Mouse (Mus musculus) lung, postnatal 36 days (tissue): ENCODE measurements around the gene Vmn1r176.
"Not testable (repeated sequence)": the region's sequence is repeated elsewhere in the genome, so short reads cannot be mapped to it uniquely, and the experiment has no call there.

ENCODE experiments used
- DNase-seq: peaks from one replicate; pipeline ENCODE4 v3.0.0; 2022; ENCODE audit warnings: mixed read lengths

The Vmn1r176 gene

DNA sequence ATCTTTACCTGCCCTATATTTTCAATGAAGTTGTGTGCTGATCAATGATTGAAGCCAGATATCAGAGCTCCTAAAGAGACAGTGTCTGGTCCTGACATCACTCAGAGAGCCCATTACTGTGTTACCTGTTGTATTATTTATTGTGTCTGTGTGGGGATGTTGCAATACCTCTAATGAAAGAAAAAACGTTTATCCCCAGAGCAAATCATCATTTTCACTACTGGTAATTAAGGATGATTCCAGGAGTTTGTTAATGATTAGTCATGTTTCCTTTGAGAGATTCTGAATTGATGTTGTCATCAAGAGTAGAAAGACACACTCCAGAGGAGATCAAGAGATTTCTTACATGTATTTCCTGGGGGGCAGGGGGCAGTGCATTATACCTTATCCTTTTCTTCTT, at the start of gene Vmn1r176:
Vmn1r176 (minus strand) TSS at position 101 of the 400 bp plus-strand sequence.
- DNase-seq: not testable (repeated sequence)

DNA sequence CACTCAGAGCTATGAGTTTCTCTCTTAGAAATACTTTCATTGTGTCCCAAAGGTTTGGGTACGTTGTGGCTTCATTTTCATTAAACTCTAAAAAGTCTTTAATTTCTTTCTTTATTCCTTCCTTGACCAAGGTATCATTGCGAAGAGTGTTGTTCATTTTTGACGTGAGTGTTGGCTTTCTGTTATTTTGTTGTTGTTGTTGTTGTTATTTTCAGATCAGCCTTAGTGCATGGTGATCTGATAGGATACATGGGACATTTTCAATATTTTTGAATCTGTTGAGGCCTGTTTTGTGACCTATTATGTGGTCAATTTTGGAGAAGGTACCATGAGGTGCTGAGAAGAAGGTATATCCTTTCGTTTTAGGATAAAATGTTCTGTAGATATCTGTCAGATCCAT, 39.7 kb upstream of the Vmn1r176 start:
- not testable (repeated sequence) for DNase-seq

DNA sequence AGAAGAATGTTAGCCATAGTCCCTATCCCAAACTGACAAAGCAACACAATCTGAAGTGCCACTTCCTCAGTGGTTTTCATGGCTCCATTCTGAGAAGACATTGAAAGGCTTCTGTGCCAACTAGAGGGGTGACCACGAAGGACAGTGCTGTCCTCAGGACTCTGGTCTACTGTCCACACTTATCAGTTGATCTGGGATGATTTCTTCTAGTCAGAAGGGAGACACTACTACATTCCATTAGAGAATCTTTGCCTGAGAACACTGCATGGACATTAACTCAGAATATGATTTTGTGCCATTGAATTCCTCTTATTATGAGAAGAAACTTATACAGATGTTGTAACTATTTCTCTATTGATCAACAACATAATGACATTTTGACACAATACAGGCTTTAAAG, 29.2 kb upstream of the Vmn1r176 start, which contains the start of gene Vmn1r177:
Vmn1r177 (minus strand) TSS at position 101 of the 400 bp plus-strand sequence.
- DNase-seq: not testable (repeated sequence)

DNA sequence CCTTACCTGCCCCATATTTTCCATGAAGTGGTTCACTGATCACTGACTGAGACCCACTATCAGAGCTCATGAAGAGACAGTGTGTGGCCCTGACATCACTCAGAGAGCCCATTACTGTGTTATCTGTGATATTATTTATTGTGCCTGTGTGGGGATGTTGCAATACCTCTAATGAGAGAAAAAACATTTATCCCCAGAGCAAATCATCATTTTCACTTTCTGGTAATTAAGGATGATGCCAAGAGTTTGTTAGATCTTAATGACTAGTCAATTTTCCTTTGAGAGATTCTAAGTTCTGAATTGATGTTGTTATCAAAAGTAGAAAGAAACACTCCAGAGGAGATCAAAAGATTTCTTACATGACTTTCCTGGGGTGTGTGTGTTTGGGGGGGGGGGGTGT, 26.6 kb downstream of the Vmn1r176 start, which contains the start of gene Vmn1r175:
Vmn1r175 (minus strand) TSS at position 101 of the 400 bp plus-strand sequence.
- DNase-seq: not testable (repeated sequence)

DNA sequence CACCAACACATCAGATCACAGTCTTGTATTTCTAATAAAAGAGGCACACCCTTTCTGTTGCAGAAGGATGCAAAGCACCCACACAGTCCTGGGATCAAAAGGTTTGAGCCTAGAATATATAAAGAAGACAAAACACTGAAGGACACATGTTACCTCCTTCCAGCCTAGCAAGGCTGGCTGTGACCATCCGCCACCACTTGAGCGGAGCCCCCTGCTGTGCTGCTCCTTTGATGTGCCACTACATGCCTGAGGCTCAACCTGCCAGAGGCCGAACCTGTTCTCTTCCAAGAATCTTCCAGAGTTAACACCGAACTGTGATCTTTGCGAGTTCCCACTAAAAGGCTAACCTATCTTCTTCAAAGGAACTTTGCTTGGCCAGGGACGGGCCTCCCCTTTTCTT, 52.6 kb downstream of the Vmn1r176 start:
- no peak for DNase-seq
